Mouse (Mus musculus): ENCODE data around the gene Kyat1.
"Not testable (repeated sequence)": the region's sequence is repeated elsewhere in the genome, so short reads cannot be mapped to it uniquely, and the experiment has no call there.

Gene Kyat1

DNA sequence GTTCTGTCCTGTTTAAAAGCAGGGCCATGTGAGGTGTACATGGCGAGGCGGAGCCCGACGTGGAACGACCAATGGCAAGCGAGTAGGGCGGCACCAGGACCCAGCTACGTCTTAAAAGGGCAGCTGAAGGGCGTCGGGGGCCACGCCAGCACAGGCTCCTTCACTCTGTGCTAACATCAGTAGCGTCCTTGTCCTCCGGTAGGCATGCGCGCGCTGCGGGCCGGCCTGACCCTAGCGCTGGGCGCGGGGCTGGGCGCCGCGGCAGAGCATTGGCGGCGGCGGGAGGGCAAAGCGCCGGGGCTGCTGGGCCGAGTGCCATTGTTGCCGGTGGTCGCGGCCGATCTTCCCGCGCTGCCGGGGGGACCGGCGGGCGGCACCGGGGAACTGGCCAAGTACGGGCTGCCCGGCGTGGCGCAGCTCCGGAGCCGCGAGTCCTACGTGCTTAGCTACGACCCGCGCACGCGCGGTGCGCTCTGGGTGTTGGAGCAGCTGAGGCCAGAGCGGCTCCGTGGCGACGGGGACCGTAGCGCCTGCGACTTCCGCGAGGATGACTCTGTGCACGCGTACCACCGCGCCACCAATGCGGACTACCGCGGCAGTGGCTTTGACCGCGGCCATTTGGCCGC lies 34.2 kb downstream of the Kyat1 start, which contains the start of gene Endog:
Gene Endog, plus strand, starts transcription at position 123 of the 626 bp plus-strand sequence.
- DNase-seq = peak; percentile 91 to 97

DNA sequence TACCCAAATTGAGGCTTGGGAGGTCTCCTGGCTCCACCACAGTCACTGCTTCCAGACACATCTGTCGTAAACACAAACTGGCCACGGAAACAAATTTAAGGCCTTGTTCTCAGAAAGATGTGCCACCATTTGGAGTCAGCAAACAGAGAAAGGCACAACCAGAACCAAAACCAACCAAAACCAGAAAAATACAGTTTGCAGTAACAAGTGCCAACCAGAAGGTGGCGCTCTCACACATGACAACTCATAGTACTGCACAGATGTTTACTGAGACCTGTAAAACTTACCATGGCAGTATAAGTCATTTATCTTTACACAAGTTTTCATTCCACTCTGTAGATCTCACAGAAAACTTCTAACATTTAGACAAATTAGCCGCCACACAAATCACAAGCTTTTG lies 39.0 kb downstream of the Kyat1 start:
- no peak for DNase-seq

- DNase-seq = no peak
Measured at GRCm38 (mm10) chr2:30164340-30164932, 41.2 kb downstream of the Kyat1 start.

GRCm38 (mm10) chr2:30161809-30162208 lies 43.8 kb downstream of the Kyat1 start:
- DNase-seq = peak in 1 of 2 experiments; percentile 31

DNA sequence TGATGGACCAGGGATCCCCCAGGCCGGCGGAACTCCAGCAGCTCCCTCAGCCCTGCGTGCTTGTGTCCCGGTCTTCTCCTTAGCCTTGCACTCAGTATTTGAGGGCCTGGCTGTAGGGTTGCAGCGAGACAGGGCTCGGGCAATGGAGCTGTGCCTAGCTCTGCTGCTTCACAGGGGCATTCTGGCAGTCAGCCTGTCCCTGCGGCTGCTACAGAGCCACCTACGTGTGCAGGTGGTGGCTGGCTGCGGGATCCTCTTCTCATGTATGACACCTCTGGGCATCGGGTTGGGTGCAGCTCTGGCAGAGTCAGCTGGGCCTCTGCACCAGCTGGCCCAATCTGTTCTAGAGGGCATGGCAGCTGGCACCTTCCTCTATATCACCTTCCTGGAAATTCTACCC lies 45.8 kb downstream of the Kyat1 start:
- not testable (repeated sequence) for DNase-seq

DNA sequence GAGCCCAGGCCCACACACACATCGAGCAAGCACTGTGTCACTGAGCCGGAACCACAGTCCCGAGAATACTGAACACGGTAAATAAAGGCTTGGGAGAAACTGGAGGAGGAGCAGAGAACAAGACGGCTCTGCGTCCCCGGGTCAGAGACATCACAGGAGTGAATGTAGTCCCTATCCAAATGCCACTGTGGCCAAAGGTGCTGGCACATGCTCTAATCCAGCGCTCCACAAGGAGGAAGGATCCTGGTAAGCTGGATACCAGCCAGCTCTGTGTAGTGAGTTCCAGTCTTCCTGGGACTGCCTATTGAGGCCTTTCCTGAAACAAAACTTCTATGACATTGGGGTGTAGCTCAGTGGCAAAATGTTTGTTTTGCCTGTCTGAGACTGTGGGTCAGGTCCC lies 53.0 kb downstream of the Kyat1 start:
- DNase-seq = peak; percentile 56 to 63

GRCm38 (mm10) chr2:30151840-30152239 lies 53.8 kb downstream of the Kyat1 start:
- DNase-seq = peak; percentile 44 to 80

DNA sequence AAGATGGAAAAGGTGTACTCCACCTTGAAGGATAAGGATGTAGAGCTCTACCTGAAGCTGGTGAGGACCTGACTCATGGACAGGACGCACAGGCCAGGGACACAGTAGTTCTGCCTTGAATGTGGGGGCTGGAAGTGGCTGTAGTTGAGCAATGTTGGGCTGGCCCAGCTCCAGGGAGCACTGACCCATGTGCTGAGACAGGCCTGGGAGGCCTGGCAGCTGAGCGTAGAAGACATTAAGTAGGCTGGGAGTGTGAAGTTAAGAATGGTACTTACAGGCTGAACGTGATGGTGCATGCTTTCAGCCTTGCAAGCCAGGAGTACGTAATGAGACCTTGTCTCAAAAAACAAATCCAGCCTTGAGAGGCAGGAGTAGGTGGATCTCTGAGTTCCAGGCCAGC lies 58.2 kb downstream of the Kyat1 start:
- peak; percentile 92 to 94 for DNase-seq

DNA sequence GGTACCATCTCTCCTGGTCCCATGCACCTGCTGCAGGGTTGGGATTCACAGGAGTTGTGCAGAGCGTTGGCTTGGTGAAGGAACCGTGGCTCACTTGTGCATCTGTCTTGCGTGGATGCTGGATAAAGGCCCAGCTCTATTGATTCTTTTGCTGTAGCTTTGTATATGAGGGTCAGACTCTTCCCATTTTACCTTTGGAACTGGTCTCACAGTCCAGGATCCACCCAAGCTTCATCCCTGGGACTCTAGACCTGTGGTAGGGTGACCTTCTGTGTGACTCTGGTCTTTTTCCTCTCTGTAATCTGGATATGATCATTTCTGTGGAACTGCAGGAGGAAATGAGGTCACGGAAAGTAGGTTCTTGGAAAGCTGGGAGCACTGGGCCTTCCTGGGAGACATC lies 61.2 kb downstream of the Kyat1 start:
- DNase-seq = no peak

GRCm38 (mm10) chr2:30140021-30140420 lies 65.6 kb downstream of the Kyat1 start:
- peak; percentile 50 to 63 for DNase-seq

GRCm38 (mm10) chr2:30136458-30136857 lies 69.2 kb downstream of the Kyat1 start:
- peak; percentile 48 to 74 for DNase-seq

Measured in kidney, postnatal 25 days (tissue).